Mouse (Mus musculus) C2C12 (cell line): ENCODE results near the gene Casz1.

Experiments
- CEBPB ChIP-seq: IDR thresholded peaks from one replicate; pipeline ENCODE4 v1.6.1; 2011; ENCODE audit warnings: low read depth, mild to moderate bottlenecking, control low read depth, moderate library complexity
- CTCF ChIP-seq: IDR thresholded peaks from one replicate; pipeline ENCODE4 v1.5.1; 2011; ENCODE audit not compliant: control insufficient read depth, insufficient read depth, insufficient read length
- MAX ChIP-seq: IDR thresholded peaks from one replicate; pipeline ENCODE4 v1.6.1; 2011; ENCODE audit warnings: mild to moderate bottlenecking, control low read depth
- MYOD1 ChIP-seq: IDR thresholded peaks from one replicate; pipeline ENCODE4 v1.6.1; 2011; ENCODE audit warnings: low read depth; ENCODE audit not compliant: control insufficient read depth, insufficient read length
- MYOG ChIP-seq: IDR thresholded peaks from one replicate; pipeline ENCODE4 v1.6.1; 2011; ENCODE audit not compliant: control insufficient read depth, insufficient read length; ENCODE audit errors: extremely low read depth
- USF1 ChIP-seq: IDR thresholded peaks from one replicate; pipeline ENCODE4 v1.6.1; 2011; ENCODE audit warnings: low read depth, mild to moderate bottlenecking, control low read depth, moderate library complexity

DNA sequence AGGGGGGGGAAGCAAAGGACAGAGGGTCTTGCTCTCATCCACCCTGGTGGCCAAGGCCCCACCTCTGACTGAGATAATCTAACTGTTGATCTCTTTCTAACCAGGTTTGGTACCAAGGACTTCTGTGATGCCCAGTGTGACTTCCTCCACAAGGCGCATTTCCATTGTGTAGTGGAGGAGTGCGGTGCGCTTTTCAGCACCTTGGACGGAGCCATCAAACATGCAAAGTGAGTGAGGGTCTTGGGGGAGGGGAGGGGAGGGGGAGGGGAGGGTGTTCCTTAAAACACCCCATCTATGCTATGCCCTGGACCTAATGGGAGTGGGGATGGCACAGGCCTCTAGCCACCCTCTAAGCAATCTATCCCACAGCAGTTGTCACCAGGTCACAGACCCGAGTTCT lies 138.9 kb downstream of the Casz1 start:
- TF ChIP-seq CTCF (no peak), MAX (no peak), MYOD1 (no peak), CEBPB (no peak), MYOG (no peak), USF1 (no peak)
